Mouse (Mus musculus) lung, adult 2 months (tissue): ENCODE results near the gene Pou4f2.

Experiments
- CTCF ChIP-seq: fragments of 200-500 bp; IDR thresholded peaks from 2 replicates; pipeline ENCODE4 v1.5.1; 2011; ENCODE audit warnings: mild to moderate bottlenecking, low read length, control low read depth; ENCODE audit not compliant: insufficient read depth
- POLR2A ChIP-seq: fragments of 200-500 bp; IDR thresholded peaks from 2 replicates; pipeline ENCODE4 v1.6.1; 2011; ENCODE audit warnings: low read depth, mild to moderate bottlenecking, control low read depth, low read length, borderline replicate concordance; ENCODE audit errors: extremely low read depth

- TF ChIP-seq CTCF (no peak), POLR2A (no peak)
These were observed 16.3 kb downstream of the Pou4f2 start for GRCm38 (mm10) chr8:78420101-78420503.
